Mouse (Mus musculus) heart, adult 2 months (tissue): ENCODE measurements at regions not wholly inside any gene's neighbourhood (a gene's known extent, or its start where the extent isn't known, plus 50 kb on each side); places are given as distances from the start of the nearest gene placed in this dataset.

Source experiments
- CTCF ChIP-seq: fragments of 200-600 bp; IDR thresholded peaks from 2 replicates; pipeline ENCODE4 v1.8.1; 2022; ENCODE audit warnings: antibody characterized with exemption, mild to moderate bottlenecking, moderate library complexity
- POLR2A ChIP-seq: fragments of 200-500 bp; IDR thresholded peaks from 2 replicates; pipeline ENCODE4 v1.6.1; 2011; ENCODE audit warnings: mild to moderate bottlenecking, low read depth, low read length, control low read depth; ENCODE audit not compliant: insufficient read depth

DNA sequence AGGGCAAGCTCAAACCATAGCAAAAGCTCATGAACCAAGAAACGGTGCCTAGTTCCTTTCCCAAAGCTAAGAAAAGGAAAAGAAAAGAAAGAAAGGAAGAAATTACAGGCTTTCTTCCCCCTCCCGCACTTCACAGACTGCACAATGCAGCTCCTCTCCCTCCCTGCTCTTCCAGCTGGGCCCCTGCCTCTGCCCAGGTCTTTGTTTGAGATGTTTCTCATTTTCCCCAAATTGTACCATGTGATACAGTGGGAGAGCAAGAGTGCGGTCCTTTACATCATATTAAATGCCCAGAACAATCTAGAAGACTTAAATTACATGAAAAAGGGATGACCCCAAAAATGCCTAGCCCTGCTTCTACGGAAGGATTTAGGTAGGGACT, 112.9 kb upstream of the Dapk1 start:
- TF ChIP-seq CTCF (no peak), POLR2A (no peak)
